Mouse (Mus musculus) small intestine, adult 2 months (tissue): ENCODE measurements around the gene Tat. TPM values are rescaled to one million over a fixed set of nuclear protein-coding genes. Genes with fewer than 3 reads are reported as not detected.

Experiments
- H3K27ac ChIP-seq: fragments of 200-500 bp; 2 replicates; pipeline ENCODE4 v1.5.1; 2012; ENCODE audit warnings: low read depth, low read length, control low read depth, inconsistent platforms; ENCODE audit not compliant: insufficient read depth
- H3K27me3 ChIP-seq: fragments of 200-500 bp; 2 replicates; pipeline ENCODE4 v1.6.1; 2012; ENCODE audit warnings: mild to moderate bottlenecking, moderate library complexity, low read length, inconsistent platforms; ENCODE audit not compliant: control insufficient read depth, insufficient read depth
- H3K36me3 ChIP-seq: fragments of 200-500 bp; 2 replicates; pipeline ENCODE4 v1.6.1; 2012; ENCODE audit warnings: mild to moderate bottlenecking, low read length, control low read depth, inconsistent platforms; ENCODE audit not compliant: control insufficient read depth, insufficient read depth
- H3K4me1 ChIP-seq: fragments of 200-500 bp; 2 replicates; pipeline ENCODE4 v1.6.1; 2012; ENCODE audit warnings: low read length, inconsistent platforms, mixed read lengths; ENCODE audit not compliant: control insufficient read depth, insufficient read depth, insufficient read length
- H3K4me3 ChIP-seq: fragments of 200-500 bp; 2 replicates; pipeline ENCODE4 v1.5.1; 2012; ENCODE audit warnings: low read depth, mild to moderate bottlenecking, control low read depth, inconsistent platforms, low read length, moderate library complexity
- CTCF ChIP-seq: fragments of 200-500 bp; IDR thresholded peaks from 2 replicates; pipeline ENCODE4 v1.5.1; 2012; ENCODE audit warnings: low read depth, mild to moderate bottlenecking, control low read depth, inconsistent platforms, low read length, moderate library complexity, mixed read lengths; ENCODE audit not compliant: insufficient replicate concordance, insufficient read length; ENCODE audit errors: extremely low read depth
- POLR2A ChIP-seq: fragments of 200-500 bp; IDR thresholded peaks from 2 replicates; pipeline ENCODE4 v1.6.1; 2012; ENCODE audit warnings: low read depth, mild to moderate bottlenecking, control low read depth, inconsistent platforms, low read length, moderate library complexity
- WGBS: fragments of 180-500 bp; shearing (Covaris S2); methylation state at CpG from one replicate; pipeline ENCODE4 v1.1.7; 2018; 5-methylcytosine and 5-hydroxymethylcytosine counted together
- polyA plus RNA-seq: library from polyadenylated mRNA; depleted of rRNA; stranded (reverse); fragments of >200 nt; gene quantifications from 2 replicates; pipeline ENCODE4 v1.2.3, GENCODE M21; 2012; rRNA removed

The Tat gene
- polyA plus RNA-seq, 1 experiment, result not detected

DNA sequence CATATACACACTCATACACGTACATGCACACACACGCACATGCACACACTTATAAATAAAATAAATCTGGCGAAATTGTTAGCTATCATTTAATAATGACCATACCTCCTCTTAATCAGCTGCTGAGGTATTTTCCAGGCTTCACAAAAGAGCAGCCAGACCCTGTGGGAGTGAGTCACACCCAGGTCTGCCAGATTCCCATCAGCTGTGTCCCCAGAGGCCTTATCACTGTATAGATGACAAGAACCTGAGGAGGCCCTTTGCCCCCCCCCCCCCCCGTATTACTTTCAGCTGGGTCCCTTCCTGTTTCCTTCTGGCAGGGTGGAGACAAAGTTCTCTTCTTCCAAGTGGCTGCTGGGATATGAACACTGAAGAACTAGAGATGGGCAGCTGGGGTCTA lies 50.3 kb downstream of the Tat start:
- WGBS, result 26% methylated on average over 4 of the region's 4 CpGs
- no peak for TF ChIP-seq CTCF
- no peak for TF ChIP-seq POLR2A
- H3K4me1 ChIP-seq, result peaks cover 30% of the 10 kb centered on the region
- H3K4me3 ChIP-seq, result no peak overlapping the region
- peak overlapping the region; percentile 89 for H3K27ac ChIP-seq
- no peaks in the 10 kb centered on the region for H3K27me3 ChIP-seq
- 0 out of 2 replicates have a peak, but pooled peaks cover 1% of the 10 kb centered on the region for H3K36me3 ChIP-seq

Other genes with a start within 250 kb of the Tat start
- 11.3 and 18.8 TPM in 2 replicates for gene Ap1g1, start 211.9 kb upstream of the Tat start, polyA plus RNA-seq
- gene Phlpp2, start 121.9 kb upstream of the Tat start, polyA plus RNA-seq, result 6.0 and 25.0 TPM in 2 replicates
- gene Marveld3, start 28.2 kb upstream of the Tat start, polyA plus RNA-seq, result 26.5 and 48.7 TPM in 2 replicates
- gene Chst4, start 49.3 kb downstream of the Tat start, polyA plus RNA-seq, result 25.9 and 27.1 TPM in 2 replicates
- gene Zfp612, start 89.3 kb downstream of the Tat start, polyA plus RNA-seq, result 0.39 and 0.53 TPM in 2 replicates
- gene Gm21964, start 110.8 kb downstream of the Tat start, polyA plus RNA-seq, result not detected in 2 replicates
- gene Gm17720, start 112.3 kb downstream of the Tat start, polyA plus RNA-seq, result not detected in 2 replicates
- 1.4 and 3.1 TPM in 2 replicates for gene Calb2, start 177.8 kb downstream of the Tat start, polyA plus RNA-seq
- 1.2 TPM in 2 replicates for gene Cmtr2, start 225.2 kb downstream of the Tat start, polyA plus RNA-seq